Mouse (Mus musculus) limb, embryonic 10.5 days (tissue): Measurements from ENCODE around the gene AU021092. TPM values are rescaled to one million over a fixed set of nuclear protein-coding genes. Genes with fewer than 3 reads are reported as not detected.

Experiments used
- DNase-seq: peaks from one replicate; pipeline ENCODE4 v3.0.0-alpha.2; 2017; ENCODE audit warnings: low spot score
- H3K27ac ChIP-seq: fragments of 300-500 bp; sonication (generic); 2 replicates; pipeline ENCODE4 v1.5.1; 2016; ENCODE audit warnings: mild to moderate bottlenecking
- H3K27me3 ChIP-seq: fragments of 300-500 bp; sonication (generic); 2 replicates; pipeline ENCODE4 v1.6.1; 2016; ENCODE audit warnings: low read depth, mild to moderate bottlenecking; ENCODE audit not compliant: poor library complexity, severe bottlenecking
- H3K36me3 ChIP-seq: fragments of 300-500 bp; sonication (generic); 2 replicates; pipeline ENCODE4 v1.6.1; 2016; ENCODE audit warnings: mild to moderate bottlenecking, moderate library complexity
- H3K4me1 ChIP-seq: fragments of 300-500 bp; sonication (generic); 2 replicates; pipeline ENCODE4 v1.6.1; 2016
- H3K4me3 ChIP-seq: fragments of 300-500 bp; sonication (generic); 2 replicates; pipeline ENCODE4 v1.5.1; 2016; ENCODE audit warnings: mild to moderate bottlenecking, moderate library complexity
- H3K9me3 ChIP-seq: fragments of 300-500 bp; sonication (generic); replicated peaks from 2 replicates; pipeline ENCODE4 v1.6.1; 2016; ENCODE audit warnings: mild to moderate bottlenecking
- WGBS: fragments of 180-500 bp; shearing (Covaris S2); methylation state at CpG from one replicate; pipeline ENCODE4 v1.1.7; 2016; 5-methylcytosine and 5-hydroxymethylcytosine counted together
- polyA plus RNA-seq: library from polyadenylated mRNA; unstranded; fragments of >200 nt; fragmentation: Nextera tagmentation; extraction: Ambion mirVana; gene quantifications from 2 replicates; pipeline ENCODE4 v1.2.1, GENCODE M21; 2016

The AU021092 gene
- polyA plus RNA-seq, result 0.60 and 1.4 TPM in 2 replicates

GRCm38 (mm10) chr16:5222140-5222539, at the start of gene AU021092:
Gene AU021092, minus strand, starts transcription at chr16:5222299.
- Histone ChIP-seq H3K27ac (no peak within 1 kb of the TSS), H3K4me1 (no peaks in the 10 kb centered on the region), H3K36me3 (no peaks in the 10 kb centered on the region), H3K27me3 (no peaks in the 10 kb centered on the region), H3K4me3 (no peak within 1 kb of the TSS), H3K9me3 (no peaks in the 10 kb centered on the region)
- WGBS, result 76% methylated on average over 6 of the region's 6 CpGs
- DNase-seq, result no peak

GRCm38 (mm10) chr16:5271411-5272035, 49.4 kb upstream of the AU021092 start:
- no peak for DNase-seq
- WGBS, result 90% methylated on average over 4 of the region's 4 CpGs
- H3K27ac ChIP-seq, result no peak overlapping the region

GRCm38 (mm10) chr16:5263926-5264325, 41.8 kb upstream of the AU021092 start:
- Histone ChIP-seq H3K4me1 (peaks cover 7% of the 10 kb centered on the region; the same call in 1 of the 2 replicates), H3K36me3 (no peaks in the 10 kb centered on the region), H3K9me3 (no peaks in the 10 kb centered on the region), H3K27ac (no peak overlapping the region), H3K27me3 (no peaks in the 10 kb centered on the region), H3K4me3 (no peak overlapping the region)
- no peak for DNase-seq
- WGBS, result 81% methylated on average over 7 of the region's 7 CpGs

More at GRCm38 (mm10) chr16:5271411-5272035, 49.4 kb upstream of the AU021092 start:
- H3K9me3 ChIP-seq, result no peaks in the 10 kb centered on the region
- no peak overlapping the region for H3K4me3 ChIP-seq
- no peaks in the 10 kb centered on the region for H3K36me3 ChIP-seq
- H3K27me3 ChIP-seq, result no peaks in the 10 kb centered on the region
- no peaks in the 10 kb centered on the region for H3K4me1 ChIP-seq

DNA sequence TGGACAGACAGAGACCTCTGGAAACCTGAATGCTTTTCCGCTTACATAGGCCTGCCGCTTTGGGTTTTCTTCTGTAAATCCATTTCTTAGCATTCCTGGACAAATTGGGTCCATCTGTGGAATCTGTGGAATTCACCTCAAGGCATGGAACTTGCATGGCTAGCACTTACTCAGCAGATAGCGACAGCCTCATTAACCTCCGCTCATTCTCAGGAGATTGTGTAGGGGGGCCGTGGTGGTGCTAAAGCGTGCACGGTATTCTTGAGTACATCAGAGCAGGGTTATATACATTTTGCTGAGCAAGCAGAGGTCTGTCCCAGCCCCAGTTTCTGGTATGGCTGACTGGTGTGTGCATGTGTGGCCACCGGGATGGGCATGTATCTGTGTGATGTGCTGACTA, 41.1 kb upstream of the AU021092 start:
- H3K27ac ChIP-seq, result no peak overlapping the region
- H3K4me1 ChIP-seq, result peaks cover 7% of the 10 kb centered on the region; the same call in 1 of the 2 replicates
- WGBS, result 57% methylated on average over 8 of the region's 8 CpGs
- H3K36me3 ChIP-seq, result no peaks in the 10 kb centered on the region
- no peaks in the 10 kb centered on the region for H3K9me3 ChIP-seq
- no peak overlapping the region for H3K4me3 ChIP-seq
- DNase-seq, result no peak
- no peaks in the 10 kb centered on the region for H3K27me3 ChIP-seq

DNA sequence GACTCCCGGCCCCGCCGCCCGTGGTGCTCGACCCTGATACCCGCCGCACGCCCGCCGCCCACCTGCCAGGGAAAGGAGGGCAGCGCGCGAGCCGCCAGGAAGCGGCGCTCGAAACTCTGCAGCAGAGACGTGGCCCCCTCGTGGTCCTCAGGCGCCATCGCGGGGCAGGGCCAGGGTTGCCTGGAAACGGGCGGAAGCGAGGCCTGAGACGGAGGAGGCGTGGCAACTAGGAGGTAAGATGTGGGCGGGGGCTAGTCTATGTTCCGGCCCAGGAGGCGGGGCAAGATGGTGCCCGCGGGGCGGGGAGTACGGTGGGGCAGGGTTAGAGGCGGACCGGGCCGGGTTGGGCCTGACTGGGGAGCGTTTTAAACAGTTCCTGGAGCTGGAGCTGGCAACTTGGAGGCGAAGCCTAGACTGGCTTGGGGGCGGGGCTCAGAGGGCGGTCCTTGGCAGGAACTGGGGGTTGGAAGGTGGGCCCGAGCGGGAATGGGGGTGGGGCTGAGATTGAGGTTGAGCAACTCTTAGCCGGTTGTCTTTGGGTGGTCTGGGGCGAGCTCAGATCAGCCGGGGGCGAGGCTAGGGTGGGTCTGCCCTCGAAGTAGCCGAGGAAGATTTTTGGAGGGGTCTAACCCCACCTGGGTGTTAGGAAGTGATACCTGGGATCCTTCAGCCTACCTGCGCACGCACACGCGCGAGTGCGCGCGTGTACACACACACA, 33.8 kb upstream of the AU021092 start, which contains the start of gene Eef2kmt:
Gene Eef2kmt (minus strand): TSS at position 205 of the 718 bp plus-strand sequence.
- Histone ChIP-seq H3K4me1 (peaks cover 12% of the 10 kb centered on the region), H3K27ac (peak within 1 kb of the TSS; percentile 92), H3K9me3 (no peaks in the 10 kb centered on the region), H3K36me3 (peaks cover 10% of the 10 kb centered on the region), H3K4me3 (peak within 1 kb of the TSS; percentile 70), H3K27me3 (no peaks in the 10 kb centered on the region)
- WGBS, result 2% methylated on average over 57 of the region's 57 CpGs
- DNase-seq, result peak; percentile 99

DNA sequence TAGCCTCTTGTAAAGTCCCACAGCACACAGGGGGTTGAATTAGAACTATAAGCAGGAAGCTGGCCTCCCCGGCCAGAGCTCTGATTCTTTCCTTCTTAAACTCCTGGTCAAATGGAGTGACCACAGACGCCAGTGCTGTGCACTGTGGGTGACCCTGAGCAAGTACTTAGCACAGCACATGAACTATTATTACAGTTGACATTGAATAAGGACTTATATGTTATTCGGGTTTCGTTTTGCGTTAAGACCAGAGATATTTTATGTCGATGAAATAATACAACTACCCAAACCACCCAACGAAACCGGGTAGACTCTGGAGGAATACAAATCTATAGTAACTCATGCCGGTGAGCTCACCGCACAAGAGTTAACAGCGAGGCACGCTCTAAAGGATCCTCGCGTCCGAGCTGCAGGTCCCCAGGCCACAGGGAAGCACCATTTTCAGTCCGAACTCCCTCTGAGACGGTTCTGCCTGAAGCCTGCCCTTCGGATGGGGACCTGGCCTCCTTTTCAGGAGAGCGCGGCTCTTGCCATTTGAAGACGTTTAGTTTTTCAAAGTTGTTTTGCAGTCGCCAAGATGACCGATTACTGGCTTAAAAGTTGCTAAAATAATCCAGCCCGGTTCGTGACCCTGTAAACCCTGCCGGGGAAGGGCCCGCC, 33.1 kb upstream of the AU021092 start:
- H3K9me3 ChIP-seq, result no peaks in the 10 kb centered on the region
- H3K4me3 ChIP-seq, result peak overlapping the region; percentile 70
- peaks cover 16% of the 10 kb centered on the region for H3K36me3 ChIP-seq
- H3K27me3 ChIP-seq, result no peaks in the 10 kb centered on the region
- WGBS, result 3% methylated on average over 27 of the region's 27 CpGs
- H3K27ac ChIP-seq, result peak overlapping the region; percentile 92
- DNase-seq, result peak; percentile 43
- H3K4me1 ChIP-seq, result peaks cover 12% of the 10 kb centered on the region

DNA sequence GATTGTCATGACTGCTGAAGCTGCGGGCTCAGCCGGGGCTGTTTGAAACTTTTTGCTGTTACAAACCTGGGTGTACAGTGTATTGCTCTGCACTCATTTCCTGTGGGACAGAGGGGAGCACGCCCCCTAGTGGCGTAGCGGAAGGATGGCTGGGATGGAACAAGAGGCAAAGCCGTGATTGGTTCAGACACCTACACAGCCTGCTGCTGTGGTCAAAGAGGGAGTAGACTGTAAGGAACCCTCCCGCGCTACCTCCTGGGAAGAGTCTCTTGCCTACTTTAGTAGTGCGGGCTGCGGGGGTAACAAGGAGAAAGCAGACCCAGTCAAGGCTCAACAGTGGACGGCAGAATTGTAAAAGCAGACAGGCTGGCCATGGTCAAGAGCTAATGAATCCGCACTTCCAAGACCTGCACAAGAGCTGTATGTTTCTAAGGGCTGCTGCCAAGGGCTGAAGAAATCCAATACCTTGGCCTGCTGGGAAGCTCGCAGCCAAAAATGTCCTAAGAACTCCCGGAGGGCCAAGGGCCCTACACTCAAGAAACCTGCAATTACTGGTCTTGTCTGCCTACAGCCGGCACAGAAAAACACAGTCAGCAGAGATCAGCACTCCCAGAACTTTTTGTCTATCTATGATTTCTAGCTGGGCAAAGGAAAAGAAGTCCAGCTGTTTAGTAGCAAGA, 32.4 kb upstream of the AU021092 start:
- peak; percentile 88 for DNase-seq
- peak overlapping the region; percentile 92 for H3K27ac ChIP-seq

GRCm38 (mm10) chr16:5252260-5252659, 30.2 kb upstream of the AU021092 start:
- no peaks in the 10 kb centered on the region for H3K27me3 ChIP-seq
- no peaks in the 10 kb centered on the region for H3K9me3 ChIP-seq
- peaks cover 12% of the 10 kb centered on the region for H3K4me1 ChIP-seq
- H3K36me3 ChIP-seq, result peaks cover 45% of the 10 kb centered on the region
- 85% methylated on average over 2 of the region's 2 CpGs for WGBS
- H3K27ac ChIP-seq, result no peak overlapping the region
- DNase-seq, result no peak
- H3K4me3 ChIP-seq, result no peak overlapping the region

More for the DNA sequence above, 32.4 kb upstream of the AU021092 start:
- Histone ChIP-seq H3K27me3 (no peaks in the 10 kb centered on the region), H3K36me3 (peaks cover 23% of the 10 kb centered on the region), H3K4me1 (peaks cover 12% of the 10 kb centered on the region), H3K9me3 (no peaks in the 10 kb centered on the region), H3K4me3 (peak overlapping the region; percentile 70)
- WGBS, result 6% methylated on average over 15 of the region's 15 CpGs

DNA sequence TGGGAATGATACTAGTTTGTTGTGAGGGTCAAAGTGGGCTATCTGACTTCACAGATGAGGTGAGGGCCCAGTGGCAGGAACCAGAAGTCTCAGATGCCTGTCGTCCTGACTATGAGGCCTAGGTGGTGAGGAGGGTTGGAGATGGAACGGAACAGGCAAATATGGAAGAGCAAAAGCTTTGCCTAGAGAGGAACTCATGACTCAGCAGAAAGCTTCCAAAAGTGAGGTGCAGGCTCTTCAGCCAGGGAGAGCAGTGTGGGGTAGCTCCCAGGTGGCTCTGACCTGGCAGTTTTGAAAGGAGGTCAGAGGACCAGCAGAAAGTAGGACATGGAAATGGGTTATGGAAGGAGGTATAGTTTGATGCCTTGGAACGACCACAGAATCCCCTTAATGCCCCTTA, 28.8 kb upstream of the AU021092 start:
- peaks cover 56% of the 10 kb centered on the region for H3K36me3 ChIP-seq

DNA sequence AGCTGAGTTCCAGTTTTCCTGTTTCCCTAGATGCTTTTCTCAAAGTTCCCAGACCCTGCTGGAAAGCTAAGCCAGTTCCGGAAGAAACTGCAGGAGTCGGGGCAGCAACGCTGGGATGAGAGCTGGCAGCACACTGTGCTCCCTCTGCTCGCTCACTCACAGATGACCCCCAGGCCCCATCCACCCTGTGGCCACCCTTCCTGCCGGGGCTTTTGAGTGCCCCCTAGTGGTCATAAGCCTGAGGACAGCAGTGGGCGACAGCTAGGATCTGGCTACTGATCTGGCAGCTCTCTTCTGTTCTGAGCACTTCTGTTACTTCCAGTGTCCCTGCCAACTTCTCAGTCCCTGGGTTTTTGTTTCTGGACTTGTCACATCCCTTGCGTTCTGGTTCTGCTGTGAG, 22.3 kb upstream of the AU021092 start:
- Histone ChIP-seq H3K27ac (no peak overlapping the region), H3K27me3 (no peaks in the 10 kb centered on the region), H3K4me1 (no peaks in the 10 kb centered on the region), H3K9me3 (no peaks in the 10 kb centered on the region), H3K36me3 (peaks cover 95% of the 10 kb centered on the region), H3K4me3 (no peak overlapping the region)
- 38% methylated on average over 7 of the region's 7 CpGs for WGBS
- peak; percentile 67 for DNase-seq

More for the DNA sequence above, 28.8 kb upstream of the AU021092 start:
- Histone ChIP-seq H3K9me3 (no peaks in the 10 kb centered on the region), H3K27me3 (no peaks in the 10 kb centered on the region), H3K27ac (no peak overlapping the region), H3K4me3 (no peak overlapping the region), H3K4me1 (peaks cover 12% of the 10 kb centered on the region)
- DNase-seq, result no peak
- WGBS, result 96% methylated on average over 3 of the region's 3 CpGs

GRCm38 (mm10) chr16:5242882-5243281, 20.8 kb upstream of the AU021092 start:
- Histone ChIP-seq H3K27me3 (no peaks in the 10 kb centered on the region), H3K4me3 (no peak overlapping the region), H3K27ac (no peak overlapping the region), H3K9me3 (no peaks in the 10 kb centered on the region), H3K36me3 (peaks cover 91% of the 10 kb centered on the region), H3K4me1 (no peaks in the 10 kb centered on the region)
- WGBS, result 88% methylated on average over 6 of the region's 6 CpGs
- DNase-seq, result no peak

- Histone ChIP-seq H3K9me3 (no peaks in the 10 kb centered on the region), H3K4me3 (no peak overlapping the region), H3K36me3 (peaks cover 85% of the 10 kb centered on the region), H3K27me3 (no peaks in the 10 kb centered on the region), H3K27ac (no peak overlapping the region), H3K4me1 (no peaks in the 10 kb centered on the region)
- 91% methylated on average over 4 of the region's 4 CpGs for WGBS
- DNase-seq, result no peak
Observed at GRCm38 (mm10) chr16:5242355-5242754, 20.3 kb upstream of the AU021092 start.
